Mouse (Mus musculus) layer of hippocampus, adult 18-20 months (tissue): Measurements from ENCODE around the gene Zfp592. TPM values are rescaled to one million over a fixed set of nuclear protein-coding genes. Genes with fewer than 3 reads are reported as not detected.

ENCODE experiments used
- DNase-seq, 2 experiments: peaks; one replicate each; pipeline ENCODE4 v3.0.0; 2022; ENCODE audit warnings: low spot score in 2 of 2
- total RNA-seq, 2 experiments: library from RNA; stranded (reverse); gene quantifications; 2 replicates each; pipeline ENCODE4 v1.2.3; 2021

Gene Zfp592
- total RNA-seq, 2 experiments from 2014 or later, result 19.4 to 20.4 TPM

- DNase-seq, result peak in 1 of 2 experiments; percentile 17
Measured at GRCm38 (mm10) chr7:80992631-80992979, 876 bp upstream of the Zfp592 start.

GRCm38 (mm10) chr7:80993834-80994662, 567 bp downstream of the Zfp592 start:
- no peak for DNase-seq

GRCm38 (mm10) chr7:80994663-80995005, 1.2 kb downstream of the Zfp592 start:
- no peak for DNase-seq

- DNase-seq, result no peak
Measured at GRCm38 (mm10) chr7:80995266-80996146, 2.0 kb downstream of the Zfp592 start.

- DNase-seq, result no peak
Measured at GRCm38 (mm10) chr7:80997776-80998175, 4.3 kb downstream of the Zfp592 start.

GRCm38 (mm10) chr7:80999536-80999935, 6.1 kb downstream of the Zfp592 start:
- DNase-seq, result no peak

- no peak for DNase-seq
Measured at GRCm38 (mm10) chr7:81001844-81002243, 8.4 kb downstream of the Zfp592 start.

GRCm38 (mm10) chr7:81004556-81005079, 11.1 kb downstream of the Zfp592 start:
- DNase-seq, result no peak

- DNase-seq, result no peak
Measured at GRCm38 (mm10) chr7:81005969-81006368, 12.5 kb downstream of the Zfp592 start.

- DNase-seq, result no peak
Measured at GRCm38 (mm10) chr7:81008285-81008684, 14.8 kb downstream of the Zfp592 start.

GRCm38 (mm10) chr7:81011576-81011975, 18.1 kb downstream of the Zfp592 start:
- DNase-seq, result no peak

- no peak for DNase-seq
Measured at GRCm38 (mm10) chr7:81020307-81020706, 26.8 kb downstream of the Zfp592 start.

GRCm38 (mm10) chr7:81022731-81023130, 29.2 kb downstream of the Zfp592 start:
- no peak for DNase-seq

- peak in 1 of 2 experiments; percentile 22 for DNase-seq
Measured at GRCm38 (mm10) chr7:81024118-81024517, 30.6 kb downstream of the Zfp592 start.

- no peak for DNase-seq
Measured at GRCm38 (mm10) chr7:81024651-81025050, 31.2 kb downstream of the Zfp592 start.

GRCm38 (mm10) chr7:81025751-81026150, 32.3 kb downstream of the Zfp592 start:
- DNase-seq, result no peak

GRCm38 (mm10) chr7:81039711-81040110, 46.2 kb downstream of the Zfp592 start:
- no peak for DNase-seq

- DNase-seq, result peak in 1 of 2 experiments; percentile 32
Measured at GRCm38 (mm10) chr7:81043023-81043620, 49.6 kb downstream of the Zfp592 start.

- no peak for DNase-seq
Measured at GRCm38 (mm10) chr7:81047847-81048246, 54.4 kb downstream of the Zfp592 start.

GRCm38 (mm10) chr7:81048513-81048912, 55.0 kb downstream of the Zfp592 start:
- no peak for DNase-seq

- no peak for DNase-seq
Measured at GRCm38 (mm10) chr7:81049966-81050365, 56.5 kb downstream of the Zfp592 start.
